Mouse (Mus musculus): ENCODE results near the gene Gm12830. TPM values are rescaled to one million over a fixed set of nuclear protein-coding genes. Genes with fewer than 3 reads are reported as not detected.

Gene Gm12830
- polyA plus RNA-seq, 1 experiment from 2014 or later, result not detected

- Histone ChIP-seq H3K9me3 (no peaks in the 10 kb centered on the region), H3K4me1 (replicated peaks) (peaks cover 26% of the 10 kb centered on the region), H3K4me2 (replicated peaks) (no peak overlapping the region), H3K27me3 (replicated peaks) (peaks cover 97% of the 10 kb centered on the region), H3K27ac (no peak overlapping the region), H3K4me3 (replicated peaks) (no peak overlapping the region), H3K36me3 (no peaks in the 10 kb centered on the region), H3K9ac (no peak overlapping the region)
- no peak for ATAC-seq
- 54% methylated on average over 3 of the region's 3 CpGs for WGBS
Measured at GRCm38 (mm10) chr4:114905501-114905900, 84.0 kb downstream of the Gm12830 start.

Other genes starting within 250 kb of the Gm12830 start
- gene Foxd2, start 87.2 kb downstream of the Gm12830 start, polyA plus RNA-seq (2015; fragmentation: Nextera tagmentation; extraction: Ambion mirVana), result 0.64 and 0.88 TPM in 2 replicates
- gene Foxe3, start 104.3 kb downstream of the Gm12830 start, polyA plus RNA-seq (2015; fragmentation: Nextera tagmentation; extraction: Ambion mirVana), result not detected in 2 replicates
- gene Cmpk1, start 165.5 kb downstream of the Gm12830 start, polyA plus RNA-seq (2015; fragmentation: Nextera tagmentation; extraction: Ambion mirVana), result 124 and 140 TPM in 2 replicates
- gene Stil, start 178.4 kb downstream of the Gm12830 start, polyA plus RNA-seq (2015; fragmentation: Nextera tagmentation; extraction: Ambion mirVana), result 8.9 and 9.8 TPM in 2 replicates
- 0.78 and 0.98 TPM in 2 replicates for gene Tal1, start 234.7 kb downstream of the Gm12830 start, polyA plus RNA-seq (2015; fragmentation: Nextera tagmentation; extraction: Ambion mirVana)

Measured in intestine, embryonic 15.5 days (tissue).